Mouse (Mus musculus): ENCODE results near the gene Ttc39b.

Gene Ttc39b

DNA sequence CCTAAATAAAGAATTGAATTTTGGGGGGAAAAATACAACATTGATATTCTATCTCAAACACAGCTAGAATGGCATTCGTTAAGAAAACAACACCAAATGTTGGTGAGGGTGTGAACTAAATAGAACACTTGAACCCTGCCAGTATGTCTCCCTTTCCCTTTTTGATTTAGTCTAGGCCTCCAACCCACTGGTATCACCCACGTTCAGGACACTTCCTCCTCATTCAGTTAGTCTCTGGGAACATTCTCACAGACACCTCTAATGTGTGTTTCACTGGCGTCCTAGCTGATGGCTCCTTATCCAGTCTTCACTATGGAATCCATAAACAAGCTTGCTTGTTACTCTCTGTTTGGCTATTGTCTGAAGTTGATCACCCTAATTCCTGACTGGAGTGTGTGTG, 125.9 kb downstream of the Ttc39b start:
- no peak for DNase-seq (ENCODE audit: extremely low read depth, low read depth, low spot score)

DNA sequence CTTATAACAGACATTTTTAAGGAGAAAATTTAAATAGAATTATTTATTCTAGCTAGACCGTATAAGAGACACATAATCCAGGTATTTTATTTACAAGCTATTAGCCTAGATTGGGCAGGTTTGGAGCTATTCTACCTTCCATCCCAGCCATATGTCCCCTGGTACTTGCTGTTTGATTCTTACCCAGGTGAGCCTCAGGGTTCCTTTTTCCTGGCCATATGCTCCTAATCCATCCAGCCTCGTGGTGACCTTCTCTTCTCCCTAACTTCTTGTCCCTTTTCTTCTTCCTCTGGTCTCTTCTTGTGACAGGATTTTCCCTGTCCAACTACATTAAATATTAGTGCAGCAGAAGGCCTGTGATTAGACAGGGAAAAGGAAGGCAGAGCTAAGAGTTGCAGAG, 134.3 kb downstream of the Ttc39b start:
- DNase-seq (ENCODE audit: extremely low read depth, low read depth, low spot score), result no peak

DNA sequence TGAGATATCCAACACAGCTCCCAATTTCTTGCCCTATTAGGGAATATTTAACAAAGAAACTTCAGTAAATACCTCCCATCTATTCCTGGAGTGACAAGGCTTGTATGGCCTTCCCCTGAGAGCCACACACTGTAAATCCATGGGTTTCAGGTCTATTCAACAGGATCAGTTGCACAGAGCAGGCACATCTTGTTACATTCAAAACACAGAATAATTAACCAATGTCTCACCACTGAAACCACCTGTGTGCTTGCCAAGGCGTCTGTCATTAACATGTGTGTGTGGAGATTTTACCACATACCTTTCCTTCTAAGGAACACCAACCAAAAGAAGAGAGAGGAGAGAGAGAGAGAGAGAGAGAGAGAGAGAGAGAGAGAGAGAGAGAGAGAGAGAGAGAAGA, 136.7 kb downstream of the Ttc39b start:
- DNase-seq (ENCODE audit: extremely low read depth, low read depth, low spot score), result no peak

DNA sequence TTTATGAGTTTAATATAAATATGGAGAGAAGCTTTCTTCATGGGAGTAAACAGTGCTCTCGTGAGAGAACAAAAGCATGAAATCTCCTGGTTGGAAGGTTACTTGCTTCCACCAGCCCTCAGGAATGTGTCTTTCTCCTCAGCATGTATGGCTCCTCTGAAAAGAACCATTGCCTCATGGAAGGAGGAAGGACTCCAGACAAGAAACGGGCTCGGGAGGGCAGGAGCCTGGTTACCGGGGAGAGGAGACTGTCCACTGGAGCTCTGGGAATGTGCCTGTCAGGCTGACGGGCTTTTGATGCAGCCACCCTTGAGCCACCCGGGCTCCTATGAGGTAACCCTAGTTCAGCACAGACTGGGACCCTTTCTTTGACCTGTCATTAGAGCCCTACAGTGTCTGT, 137.6 kb downstream of the Ttc39b start:
- DNase-seq (ENCODE audit: extremely low read depth, low read depth, low spot score), result no peak

DNA sequence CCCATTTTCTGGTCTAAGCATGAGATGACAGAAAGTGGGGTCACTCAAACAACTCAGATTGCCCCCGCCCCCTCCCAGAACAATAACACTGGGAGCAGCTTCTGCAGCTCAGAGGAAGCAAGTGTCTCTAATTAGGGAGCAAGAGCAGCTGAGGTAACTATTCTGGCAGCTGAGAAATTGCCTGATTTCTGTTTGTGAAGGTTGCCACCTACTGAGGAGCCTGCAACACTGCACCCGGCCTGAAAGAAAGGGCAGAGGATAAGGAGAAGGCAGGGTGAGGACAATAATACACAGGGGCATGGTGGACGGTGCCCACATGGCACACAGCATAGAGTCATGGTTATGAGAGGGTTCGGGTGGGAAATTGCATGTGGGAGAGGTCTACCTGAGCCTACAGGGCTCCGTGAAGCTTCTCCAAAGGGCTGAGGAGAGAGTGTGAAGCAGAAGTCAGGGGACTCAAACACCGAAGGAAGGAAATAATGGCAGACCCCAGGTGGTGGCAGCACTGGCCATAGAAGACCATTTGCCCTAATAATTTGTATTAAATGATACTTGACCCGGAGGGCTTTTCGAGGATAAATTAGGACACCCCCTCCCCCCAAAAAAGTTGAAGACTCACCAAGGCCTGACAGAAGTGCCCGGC, 140.6 kb downstream of the Ttc39b start:
- no peak for DNase-seq (ENCODE audit: extremely low read depth, low read depth, low spot score)

DNA sequence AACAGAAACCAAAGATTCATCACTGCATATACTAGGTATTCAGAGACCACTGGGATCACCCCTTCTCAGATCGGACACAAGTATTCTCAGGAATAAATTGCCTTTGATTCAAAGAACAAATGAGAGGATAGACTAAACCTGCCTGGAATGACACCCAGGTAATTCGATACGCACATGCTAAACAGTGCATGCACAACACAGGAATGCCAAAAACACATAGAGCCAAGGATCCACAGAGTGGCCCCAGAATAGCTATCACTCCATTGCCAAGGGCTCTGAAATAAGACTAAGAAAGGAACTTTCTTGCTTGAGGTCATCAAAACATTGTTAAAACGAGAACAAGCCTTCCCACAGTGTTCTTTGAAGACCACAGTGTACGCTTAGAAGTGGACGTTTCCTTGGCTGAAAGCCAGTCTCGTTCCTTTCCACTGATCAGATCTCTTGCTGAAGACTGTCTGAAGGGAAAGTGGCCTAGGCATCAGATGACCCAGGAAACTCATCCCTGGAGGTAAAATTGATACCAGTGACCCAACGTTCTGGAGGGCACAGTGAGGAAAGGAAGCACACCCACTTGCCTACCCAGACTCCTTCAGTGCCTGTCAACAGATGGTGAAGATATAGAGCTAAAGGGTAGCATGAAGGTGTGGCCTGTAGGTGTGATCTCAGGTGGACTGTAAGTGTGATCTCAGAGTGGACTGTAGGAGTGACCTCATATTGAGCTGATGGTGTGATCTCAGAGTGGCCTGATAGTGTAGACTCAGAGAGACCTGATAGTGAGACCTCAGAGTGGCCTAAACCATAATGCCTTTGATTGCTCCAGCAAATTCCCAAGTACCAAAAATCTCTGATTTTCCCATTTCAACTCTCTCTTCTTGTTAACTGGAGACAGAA, 141.6 kb downstream of the Ttc39b start:
- DNase-seq (ENCODE audit: extremely low read depth, low read depth, low spot score), result no peak

DNA sequence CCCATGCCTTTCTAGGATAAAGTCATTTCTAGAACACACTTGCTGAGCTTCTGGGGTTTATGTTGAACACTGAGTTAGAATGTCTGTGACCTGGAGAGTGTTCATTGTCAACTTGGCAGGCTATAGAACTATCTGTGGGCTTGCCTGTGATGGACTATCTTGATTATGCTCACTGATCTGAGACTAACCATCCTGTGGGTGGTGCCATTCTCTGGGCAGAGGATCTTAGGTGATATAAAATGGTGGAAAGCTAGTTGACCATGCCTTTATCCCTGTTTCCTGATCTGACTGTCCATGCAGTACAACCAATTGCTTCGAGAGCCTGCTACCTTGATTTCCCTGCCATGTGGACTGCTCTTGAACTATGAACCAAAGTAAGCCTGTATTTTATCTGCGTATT, 146.6 kb downstream of the Ttc39b start:
- no peak for DNase-seq (ENCODE audit: extremely low read depth, low read depth, low spot score)

DNA sequence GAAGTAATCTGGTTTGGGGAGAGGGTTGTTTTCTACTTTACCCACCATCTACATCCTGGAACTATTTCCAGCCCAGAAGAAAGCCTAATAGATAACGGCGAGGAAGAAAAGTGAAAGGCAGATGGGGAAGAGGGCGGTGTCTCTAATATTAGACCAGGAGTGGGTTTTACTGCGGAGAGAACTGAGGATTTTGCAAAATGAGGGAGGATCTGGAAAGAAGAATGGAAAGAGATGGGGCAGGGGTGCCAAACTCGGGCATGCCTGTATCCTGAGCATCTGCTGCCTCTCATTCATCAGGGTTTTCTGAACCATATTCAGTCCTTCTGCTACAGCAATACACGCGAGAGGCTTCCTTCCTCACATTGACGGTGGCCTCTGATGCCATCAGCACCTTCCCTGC, 149.1 kb downstream of the Ttc39b start:
- DNase-seq (ENCODE audit: extremely low read depth, low read depth, low spot score), result no peak

DNA sequence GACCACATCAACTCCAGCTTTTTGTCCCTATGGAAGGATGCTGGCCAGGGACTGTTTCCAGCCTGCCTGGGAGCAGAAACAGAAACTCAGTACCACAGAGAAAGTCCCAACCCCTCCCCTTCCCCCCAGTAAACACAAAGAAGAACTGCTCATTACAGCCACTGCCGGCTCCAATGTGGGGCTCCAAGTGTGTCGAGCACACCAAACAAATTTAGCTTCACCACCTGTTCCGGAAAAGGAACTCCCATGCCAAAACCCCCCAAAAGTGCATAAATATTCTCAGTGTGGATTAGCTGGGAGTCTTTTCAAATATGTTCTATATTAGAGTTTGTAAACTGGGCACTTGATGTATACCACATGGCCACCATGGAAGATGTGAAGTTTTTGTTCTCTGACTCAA, 151.8 kb downstream of the Ttc39b start:
- DNase-seq (ENCODE audit: extremely low read depth, low read depth, low spot score), result no peak

DNA sequence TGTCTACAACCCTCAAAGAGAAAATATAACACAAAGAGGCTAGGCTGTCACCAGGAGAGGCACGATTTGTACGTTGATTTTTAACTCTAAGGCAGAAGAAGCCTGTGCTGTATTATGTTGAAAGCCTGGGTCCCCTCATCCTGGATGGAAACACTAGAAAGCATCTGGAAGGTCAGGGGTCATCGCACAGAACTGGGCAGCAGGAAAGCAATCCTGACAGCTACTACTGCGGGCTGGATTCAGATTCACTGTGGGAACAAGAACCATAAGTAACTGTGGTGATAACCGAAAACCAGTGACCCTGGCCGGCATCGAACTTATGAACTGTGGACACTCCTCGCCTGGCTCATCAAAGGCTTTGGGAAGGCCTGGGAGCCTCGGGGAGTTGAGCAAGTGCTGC, 153.3 kb downstream of the Ttc39b start:
- no peak for DNase-seq (ENCODE audit: extremely low read depth, low read depth, low spot score)

All from fat pad, adult 2 months (tissue).